Mouse (Mus musculus): ENCODE measurements around the gene Mt4. TPM values are rescaled to one million over a fixed set of nuclear protein-coding genes. Genes with fewer than 3 reads are reported as not detected.
"Not testable (repeated sequence)": the region's sequence is repeated elsewhere in the genome, so short reads cannot be mapped to it uniquely, and the experiment has no call there.

Mt4 gene
- polyA plus RNA-seq, 1 experiment from 2014 or later: not detected

DNA sequence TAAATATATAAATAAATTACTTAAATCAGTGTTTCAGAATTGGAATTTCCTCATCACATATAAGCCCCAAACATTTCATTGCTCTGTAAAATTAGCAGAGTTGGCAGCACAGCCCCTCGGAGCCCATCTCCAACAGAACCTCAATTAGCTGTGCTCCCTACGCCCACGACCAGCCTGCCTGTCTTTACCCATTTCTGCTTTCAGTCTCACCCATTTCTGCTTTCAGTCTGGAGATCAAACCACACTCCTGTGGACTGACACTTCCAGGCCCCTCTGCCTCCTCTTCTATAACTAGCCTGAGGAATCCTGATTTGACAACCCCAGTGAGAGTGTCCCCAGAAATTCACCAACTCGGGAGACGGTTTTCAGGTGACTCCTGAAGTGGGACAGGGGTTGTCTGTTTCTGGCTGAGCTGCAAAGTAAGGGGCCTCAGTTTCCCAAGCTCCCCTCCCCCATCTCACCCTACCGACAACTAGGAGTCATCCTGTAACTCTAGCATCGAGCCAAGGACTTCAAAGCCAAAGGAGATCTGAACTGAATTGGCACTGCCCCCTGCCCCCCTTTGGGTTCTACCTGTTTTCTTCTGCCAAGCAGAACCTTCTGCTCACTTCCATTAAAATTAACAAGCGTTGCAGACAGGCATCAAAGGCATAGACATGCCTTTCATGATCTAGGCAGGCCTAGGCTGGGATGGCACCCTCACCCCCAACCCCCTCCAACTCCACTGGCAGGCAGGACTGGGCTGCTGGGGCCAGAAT is 14.1 kb upstream of the Mt4 start:
- WGBS (ENCODE audit: insufficient replicate concordance): 47% methylated on average over 8 of the region's 8 CpGs
- H3K4me1 ChIP-seq (ENCODE audit: control insufficient read depth, insufficient read depth, low read length): no peaks in the 10 kb centered on the region
- 0 out of 2 replicates have a peak, but pooled peaks cover 3% of the 10 kb centered on the region for H3K27me3 ChIP-seq (ENCODE audit: control insufficient read depth, insufficient read depth, low read length)
- no peak overlapping the region for H3K4me2 ChIP-seq
- no peak overlapping the region for H3K9ac ChIP-seq (ENCODE audit: low read depth, low read length)
- H3K4me3 ChIP-seq (ENCODE audit: low read depth, low read length): no peak overlapping the region
- no peak overlapping the region for H3K27ac ChIP-seq (ENCODE audit: low read depth, low read length)
- H3K9me3 ChIP-seq (replicated peaks; ENCODE audit: control insufficient read depth, low read length): no peaks in the 10 kb centered on the region
- no peak for ATAC-seq (replicated peaks; ENCODE audit: insufficient number of reproducible peaks, low FRiP score, low TSS enrichment)
- no peaks in the 10 kb centered on the region for H3K36me3 ChIP-seq (ENCODE audit: control insufficient read depth, insufficient read depth, low read length)

GRCm38 (mm10) chr8:94127711-94128110 is 9.3 kb upstream of the Mt4 start:
- Histone ChIP-seq H3K27me3 (ENCODE audit: control insufficient read depth, insufficient read depth, low read length) (0 out of 2 replicates have a peak, but pooled peaks cover 3% of the 10 kb centered on the region), H3K27ac (ENCODE audit: low read depth, low read length) (no peak overlapping the region), H3K9me3 (replicated peaks; ENCODE audit: control insufficient read depth, low read length) (no peaks in the 10 kb centered on the region), H3K4me2 (no peak overlapping the region), H3K36me3 (ENCODE audit: control insufficient read depth, insufficient read depth, low read length) (no peaks in the 10 kb centered on the region), H3K4me3 (ENCODE audit: low read depth, low read length) (no peak overlapping the region), H3K4me1 (ENCODE audit: control insufficient read depth, insufficient read depth, low read length) (no peaks in the 10 kb centered on the region), H3K9ac (ENCODE audit: low read depth, low read length) (no peak overlapping the region)
- WGBS (ENCODE audit: insufficient replicate concordance): 76% methylated on average over 6 of the region's 6 CpGs
- no peak for ATAC-seq (replicated peaks; ENCODE audit: insufficient number of reproducible peaks, low FRiP score, low TSS enrichment)

DNA sequence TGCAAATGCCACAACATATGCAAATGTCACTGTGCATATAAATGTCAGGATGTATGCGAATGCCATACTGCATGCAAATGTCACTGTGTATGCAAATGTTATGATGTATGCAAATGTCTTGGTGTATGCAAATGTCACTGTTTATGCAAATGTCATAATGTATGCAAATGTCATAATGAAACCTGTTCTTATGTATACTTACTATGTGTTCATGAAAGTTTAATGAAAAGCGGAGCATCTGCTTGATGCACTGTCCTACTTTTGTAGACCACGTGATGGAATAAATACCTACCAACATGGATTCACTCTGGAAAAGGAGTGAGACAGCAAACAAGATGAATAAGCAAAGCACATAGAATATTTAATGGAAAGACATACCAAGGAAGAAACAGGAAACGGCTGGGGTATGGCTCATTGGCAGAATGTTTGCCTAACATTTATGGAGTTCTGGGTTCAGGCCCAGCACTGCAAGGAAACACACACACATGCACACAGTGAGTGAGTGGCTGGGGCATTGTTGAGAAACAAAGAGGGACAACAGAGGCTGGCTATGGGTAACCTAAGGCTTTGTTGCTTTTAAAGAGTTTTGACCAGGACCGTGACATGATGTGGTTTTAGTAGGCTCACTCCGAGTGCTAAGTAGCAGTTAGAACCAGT is 7.7 kb upstream of the Mt4 start:
- H3K27ac ChIP-seq (ENCODE audit: low read depth, low read length): no peak overlapping the region
- H3K9me3 ChIP-seq (replicated peaks; ENCODE audit: control insufficient read depth, low read length): no peaks in the 10 kb centered on the region
- no peak for ATAC-seq (replicated peaks; ENCODE audit: insufficient number of reproducible peaks, low FRiP score, low TSS enrichment)
- no peak overlapping the region for H3K4me2 ChIP-seq
- H3K36me3 ChIP-seq (ENCODE audit: control insufficient read depth, insufficient read depth, low read length): no peaks in the 10 kb centered on the region
- H3K27me3 ChIP-seq (ENCODE audit: control insufficient read depth, insufficient read depth, low read length): no peaks in the 10 kb centered on the region
- H3K4me3 ChIP-seq (ENCODE audit: low read depth, low read length): no peak overlapping the region
- no peaks in the 10 kb centered on the region for H3K4me1 ChIP-seq (ENCODE audit: control insufficient read depth, insufficient read depth, low read length)
- 84% methylated on average over 6 of the region's 6 CpGs for WGBS (ENCODE audit: insufficient replicate concordance)
- H3K9ac ChIP-seq (ENCODE audit: low read depth, low read length): no peak overlapping the region

- Histone ChIP-seq H3K4me3 (ENCODE audit: low read depth, low read length) (no peak overlapping the region), H3K36me3 (ENCODE audit: control insufficient read depth, insufficient read depth, low read length) (no peaks in the 10 kb centered on the region), H3K9me3 (replicated peaks; ENCODE audit: control insufficient read depth, low read length) (no peaks in the 10 kb centered on the region), H3K27ac (ENCODE audit: low read depth, low read length) (no peak overlapping the region), H3K4me1 (ENCODE audit: control insufficient read depth, insufficient read depth, low read length) (no peaks in the 10 kb centered on the region), H3K27me3 (ENCODE audit: control insufficient read depth, insufficient read depth, low read length) (no peaks in the 10 kb centered on the region), H3K9ac (ENCODE audit: low read depth, low read length) (no peak overlapping the region), H3K4me2 (no peak overlapping the region)
- no peak for ATAC-seq (replicated peaks; ENCODE audit: insufficient number of reproducible peaks, low FRiP score, low TSS enrichment)
- WGBS (ENCODE audit: insufficient replicate concordance): 86% methylated on average over 4 of the region's 4 CpGs
These were observed 6.9 kb upstream of the Mt4 start for GRCm38 (mm10) chr8:94130126-94130525.

GRCm38 (mm10) chr8:94132096-94132495 is 4.9 kb upstream of the Mt4 start:
- H3K9ac ChIP-seq (ENCODE audit: low read depth, low read length): no peak overlapping the region

GRCm38 (mm10) chr8:94134601-94135000 is 2.4 kb upstream of the Mt4 start:
- WGBS (ENCODE audit: insufficient replicate concordance): 52% methylated on average over 3 of the region's 3 CpGs
- not testable (repeated sequence) for H3K4me2 ChIP-seq; H3K4me3 ChIP-seq (ENCODE audit: low read depth, low read length); H3K27me3 ChIP-seq (ENCODE audit: control insufficient read depth, insufficient read depth, low read length); H3K4me1 ChIP-seq (ENCODE audit: control insufficient read depth, insufficient read depth, low read length); H3K36me3 ChIP-seq (ENCODE audit: control insufficient read depth, insufficient read depth, low read length); H3K9ac ChIP-seq (ENCODE audit: low read depth, low read length); H3K9me3 ChIP-seq (replicated peaks; ENCODE audit: control insufficient read depth, low read length); ATAC-seq (replicated peaks; ENCODE audit: insufficient number of reproducible peaks, low FRiP score, low TSS enrichment); H3K27ac ChIP-seq (ENCODE audit: low read depth, low read length)

More at GRCm38 (mm10) chr8:94132096-94132495, 4.9 kb upstream of the Mt4 start:
- no peaks in the 10 kb centered on the region for H3K4me1 ChIP-seq (ENCODE audit: control insufficient read depth, insufficient read depth, low read length)
- H3K9me3 ChIP-seq (replicated peaks; ENCODE audit: control insufficient read depth, low read length): no peaks in the 10 kb centered on the region
- H3K4me3 ChIP-seq (ENCODE audit: low read depth, low read length): no peak overlapping the region
- no peak overlapping the region for H3K27ac ChIP-seq (ENCODE audit: low read depth, low read length)
- H3K4me2 ChIP-seq: no peak overlapping the region
- H3K36me3 ChIP-seq (ENCODE audit: control insufficient read depth, insufficient read depth, low read length): no peaks in the 10 kb centered on the region
- 80% methylated on average over 5 of the region's 5 CpGs for WGBS (ENCODE audit: insufficient replicate concordance)
- no peaks in the 10 kb centered on the region for H3K27me3 ChIP-seq (ENCODE audit: control insufficient read depth, insufficient read depth, low read length)
- no peak for ATAC-seq (replicated peaks; ENCODE audit: insufficient number of reproducible peaks, low FRiP score, low TSS enrichment)

GRCm38 (mm10) chr8:94135556-94135955 is 1.4 kb upstream of the Mt4 start:
- no peaks in the 10 kb centered on the region for H3K36me3 ChIP-seq (ENCODE audit: control insufficient read depth, insufficient read depth, low read length)
- 79% methylated on average over 6 of the region's 6 CpGs for WGBS (ENCODE audit: insufficient replicate concordance)
- H3K9me3 ChIP-seq (replicated peaks; ENCODE audit: control insufficient read depth, low read length): no peaks in the 10 kb centered on the region
- H3K4me3 ChIP-seq (ENCODE audit: low read depth, low read length): no peak overlapping the region
- no peaks in the 10 kb centered on the region for H3K27me3 ChIP-seq (ENCODE audit: control insufficient read depth, insufficient read depth, low read length)
- ATAC-seq (replicated peaks; ENCODE audit: insufficient number of reproducible peaks, low FRiP score, low TSS enrichment): no peak
- no peak overlapping the region for H3K4me2 ChIP-seq
- H3K4me1 ChIP-seq (ENCODE audit: control insufficient read depth, insufficient read depth, low read length): no peaks in the 10 kb centered on the region
- H3K9ac ChIP-seq (ENCODE audit: low read depth, low read length): no peak overlapping the region
- no peak overlapping the region for H3K27ac ChIP-seq (ENCODE audit: low read depth, low read length)

DNA sequence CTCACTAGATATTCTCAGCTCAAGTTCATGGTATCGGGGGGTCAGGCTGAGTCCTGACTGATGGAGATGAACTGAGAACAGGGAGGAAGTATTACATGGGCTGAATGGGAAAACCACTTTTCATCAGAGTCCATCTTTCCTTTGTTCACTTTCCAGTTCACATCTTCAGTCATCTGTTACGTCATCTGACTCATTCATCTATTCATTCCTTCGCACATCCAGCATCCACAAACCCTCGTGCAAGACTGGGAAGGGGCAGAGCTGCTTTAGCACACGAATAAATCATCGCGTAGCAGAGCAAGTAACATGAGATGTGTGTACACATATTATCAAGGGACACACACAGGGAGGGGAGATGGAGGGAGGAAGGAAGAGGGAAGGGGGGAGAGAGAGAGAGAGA is 805 bp upstream of the Mt4 start:
- Histone ChIP-seq H3K9me3 (replicated peaks; ENCODE audit: control insufficient read depth, low read length) (no peaks in the 10 kb centered on the region), H3K4me2 (no peak overlapping the region), H3K36me3 (ENCODE audit: control insufficient read depth, insufficient read depth, low read length) (no peaks in the 10 kb centered on the region), H3K27ac (ENCODE audit: low read depth, low read length) (no peak overlapping the region), H3K9ac (ENCODE audit: low read depth, low read length) (no peak overlapping the region), H3K4me3 (ENCODE audit: low read depth, low read length) (no peak overlapping the region), H3K27me3 (ENCODE audit: control insufficient read depth, insufficient read depth, low read length) (no peaks in the 10 kb centered on the region), H3K4me1 (ENCODE audit: control insufficient read depth, insufficient read depth, low read length) (no peaks in the 10 kb centered on the region)
- 75% methylated on average over 7 of the region's 7 CpGs for WGBS (ENCODE audit: insufficient replicate concordance)
- ATAC-seq (replicated peaks; ENCODE audit: insufficient number of reproducible peaks, low FRiP score, low TSS enrichment): no peak

All from heart, embryonic 11.5 days (tissue).